Comparison of ENCODE assay signal across 8 mouse cellular contexts in the genomic region with DNA sequence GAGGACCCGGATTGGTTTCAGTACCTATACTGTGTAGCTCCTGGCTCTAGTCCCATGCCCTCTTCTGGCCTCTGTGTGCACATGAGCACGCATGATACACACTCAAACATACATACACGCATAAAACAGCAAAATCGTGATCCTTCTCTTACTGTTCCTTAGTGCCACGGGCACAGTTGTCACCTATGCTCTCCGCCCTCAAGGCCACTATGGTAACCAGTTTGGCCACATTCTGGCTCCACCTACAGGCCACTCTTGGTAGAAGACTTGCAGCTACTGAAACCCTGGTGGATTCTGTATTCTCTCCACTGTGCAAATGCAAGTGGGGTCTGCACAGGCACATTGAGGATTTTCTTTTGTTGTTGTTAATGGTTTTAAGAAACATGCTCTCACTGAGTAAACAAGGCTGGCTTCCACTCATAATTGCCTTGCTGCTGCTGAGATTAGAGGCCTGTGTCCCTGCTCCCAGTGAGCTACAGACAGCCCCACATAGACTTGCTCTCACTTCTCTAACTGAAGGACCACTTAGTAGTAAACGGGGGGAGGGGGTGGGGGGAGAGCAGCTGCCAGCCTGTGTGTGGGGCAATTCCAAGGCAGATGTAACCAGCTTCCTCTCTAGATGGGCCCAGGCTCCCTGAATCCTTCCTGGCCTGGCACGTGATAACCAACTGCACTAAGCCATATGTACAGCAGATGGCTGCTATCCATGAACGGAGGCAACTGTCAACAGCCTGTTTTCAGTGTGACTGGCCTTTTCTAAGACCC. TPM values are rescaled to one million over a fixed set of nuclear protein-coding genes. Genes with fewer than 3 reads are reported as not detected.
DNase-seq lines count a peak whose midpoint lies in the region; ATAC-seq lines count a peak whose summit lies in the region.

No protein-coding gene starts in this region.

- peak; percentile 43; the same call in 1 of the 2 replicates for ATAC-seq in heart, embryonic 11.5 days (replicated peaks; ENCODE audit: insufficient number of reproducible peaks, low FRiP score, low TSS enrichment)
- peak; percentile 78 for ATAC-seq in kidney, embryonic 16.5 days (ENCODE audit: low FRiP score, low TSS enrichment)
- ATAC-seq in midbrain, embryonic 16.5 days: peak; percentile 17; the same call in 1 of the 2 replicates

- no peak overlapping the region for H3K9ac ChIP-seq in heart, embryonic 11.5 days (ENCODE audit: low read depth, low read length)
- H3K9ac ChIP-seq in kidney, embryonic 16.5 days (replicated peaks; ENCODE audit: low read length): no peak overlapping the region
- H3K9ac ChIP-seq in midbrain, embryonic 16.5 days (ENCODE audit: low read depth, low read length): no peak overlapping the region

- DNase-seq in 3T3-L1 (ENCODE audit: low read depth, low spot score): peak; percentile 66
- peak; percentile 69 to 71 for DNase-seq in adrenal gland, adult 18-20 months (ENCODE audit: low spot score in 2 of 2)
- DNase-seq in embryo, embryonic 11 days: peak; percentile 81
- peak; percentile 77 for DNase-seq in liver
- peak; percentile 70 to 84 for DNase-seq in spleen, postnatal 10 days (ENCODE audit: low spot score in 2 of 2)

- no peaks in the 10 kb centered on the region for H3K27me3 ChIP-seq in heart, embryonic 11.5 days (ENCODE audit: control insufficient read depth, insufficient read depth, low read length)
- no peaks in the 10 kb centered on the region for H3K27me3 ChIP-seq in kidney, embryonic 16.5 days (ENCODE audit: insufficient read depth, low read length)
- H3K27me3 ChIP-seq in midbrain, embryonic 16.5 days (ENCODE audit: control insufficient read depth, insufficient read depth, low read depth, low read length): no peaks in the 10 kb centered on the region

- H3K4me1 ChIP-seq in heart, embryonic 11.5 days (ENCODE audit: control insufficient read depth, insufficient read depth, low read length): 0 out of 2 replicates have a peak, but pooled peaks cover 2% of the 10 kb centered on the region
- no peaks in the 10 kb centered on the region for H3K4me1 ChIP-seq in kidney, embryonic 16.5 days (ENCODE audit: insufficient read depth, low read length)
- no peaks in the 10 kb centered on the region for H3K4me1 ChIP-seq in midbrain, embryonic 16.5 days (ENCODE audit: control insufficient read depth, insufficient read depth, low read length)

- WGBS in heart, embryonic 11.5 days (ENCODE audit: insufficient replicate concordance): 38% methylated on average over 9 of the region's 9 CpGs
- WGBS in kidney, embryonic 16.5 days: 35% methylated on average over 9 of the region's 9 CpGs
- WGBS in midbrain, embryonic 16.5 days: 46% methylated on average over 9 of the region's 9 CpGs

- no peaks in the 10 kb centered on the region for H3K9me3 ChIP-seq in heart, embryonic 11.5 days (replicated peaks; ENCODE audit: control insufficient read depth, low read length)
- H3K9me3 ChIP-seq in kidney, embryonic 16.5 days (ENCODE audit: low read length): no peaks in the 10 kb centered on the region
- H3K9me3 ChIP-seq in midbrain, embryonic 16.5 days (replicated peaks; ENCODE audit: control insufficient read depth, low read length, poor library complexity, severe bottlenecking): no peaks in the 10 kb centered on the region

- peaks cover 24% of the 10 kb centered on the region for H3K36me3 ChIP-seq in heart, embryonic 11.5 days (ENCODE audit: control insufficient read depth, insufficient read depth, low read length)
- H3K36me3 ChIP-seq in kidney, embryonic 16.5 days (ENCODE audit: insufficient read depth, low read length): peaks cover 36% of the 10 kb centered on the region
- peaks cover 17% of the 10 kb centered on the region for H3K36me3 ChIP-seq in midbrain, embryonic 16.5 days (ENCODE audit: control insufficient read depth, insufficient read depth, low read length)

- H3K4me2 ChIP-seq in heart, embryonic 11.5 days: no peak overlapping the region
- no peak overlapping the region for H3K4me2 ChIP-seq in kidney, embryonic 16.5 days (replicated peaks; ENCODE audit: low read depth, low read length)
- no peak overlapping the region for H3K4me2 ChIP-seq in midbrain, embryonic 16.5 days (ENCODE audit: low read length)

- H3K27ac ChIP-seq in heart, embryonic 11.5 days (ENCODE audit: low read depth, low read length): no peak overlapping the region; the same call in 1 of the 2 replicates
- H3K27ac ChIP-seq in kidney, embryonic 16.5 days (ENCODE audit: low read length): no peak overlapping the region
- no peak overlapping the region for H3K27ac ChIP-seq in midbrain, embryonic 16.5 days (ENCODE audit: low read length)

- no peak overlapping the region for H3K4me3 ChIP-seq in heart, embryonic 11.5 days (ENCODE audit: low read depth, low read length)
- H3K4me3 ChIP-seq in kidney, embryonic 16.5 days (ENCODE audit: low read length): no peak overlapping the region
- H3K4me3 ChIP-seq in midbrain, embryonic 16.5 days (ENCODE audit: low read depth, low read length): no peak overlapping the region

RNA-seq across cellular contexts. Expression of a gene that starts 8.5 kb away (rescaled TPM):
- 100 to 1,000 TPM; 359 to 454 TPM for total RNA-seq in adrenal gland, adult 18-20 months (2021)
- 1,282 and 1,314 TPM in 2 replicates for polyA plus RNA-seq in heart, embryonic 11.5 days (2014; fragmentation: Nextera tagmentation; extraction: Ambion mirVana)
- 713 and 717 TPM in 2 replicates for polyA plus RNA-seq in kidney, embryonic 16.5 days (2015; fragmentation: Nextera tagmentation; extraction: Ambion mirVana)
- 624 and 659 TPM in 2 replicates for polyA plus RNA-seq in midbrain, embryonic 16.5 days (2015; fragmentation: Nextera tagmentation; extraction: Ambion mirVana)

RNA-seq across cellular contexts. Expression of a gene that starts 13.1 kb away (rescaled TPM):
- under 1 TPM in 1 of 2 experiments, not detected in 1; 0.30 TPM for total RNA-seq in adrenal gland, adult 18-20 months (2021)
- polyA plus RNA-seq in heart, embryonic 11.5 days (2014; fragmentation: Nextera tagmentation; extraction: Ambion mirVana): 0.23 and 0.31 TPM in 2 replicates
- polyA plus RNA-seq in kidney, embryonic 16.5 days (2015; fragmentation: Nextera tagmentation; extraction: Ambion mirVana): 0.45 and 0.75 TPM in 2 replicates
- 0.29 and 0.39 TPM in 2 replicates for polyA plus RNA-seq in midbrain, embryonic 16.5 days (2015; fragmentation: Nextera tagmentation; extraction: Ambion mirVana)

RNA-seq across cellular contexts. Expression of a gene that starts 22.8 kb away (rescaled TPM):
- not detected for total RNA-seq in adrenal gland, adult 18-20 months (2021)
- 1.2 and 1.5 TPM in 2 replicates for polyA plus RNA-seq in heart, embryonic 11.5 days (2014; fragmentation: Nextera tagmentation; extraction: Ambion mirVana)
- polyA plus RNA-seq in kidney, embryonic 16.5 days (2015; fragmentation: Nextera tagmentation; extraction: Ambion mirVana): not detected in 2 replicates
- polyA plus RNA-seq in midbrain, embryonic 16.5 days (2015; fragmentation: Nextera tagmentation; extraction: Ambion mirVana): not detected in 2 replicates

RNA-seq across cellular contexts. Expression of a gene that starts 50.4 kb away (rescaled TPM):
- 10 to 100 TPM; 16.2 to 19.4 TPM for total RNA-seq in adrenal gland, adult 18-20 months (2021)
- 15.8 and 16.5 TPM in 2 replicates for polyA plus RNA-seq in heart, embryonic 11.5 days (2014; fragmentation: Nextera tagmentation; extraction: Ambion mirVana)
- 7.4 and 14.7 TPM in 2 replicates for polyA plus RNA-seq in kidney, embryonic 16.5 days (2015; fragmentation: Nextera tagmentation; extraction: Ambion mirVana)
- 37.9 and 42.9 TPM in 2 replicates for polyA plus RNA-seq in midbrain, embryonic 16.5 days (2015; fragmentation: Nextera tagmentation; extraction: Ambion mirVana)

Comparison
In these comparisons a context has a peak if more than half of its experiments do, and no peak if none do; other contexts are left out.
1. ATAC-seq: peak in every context shown above with its lines; median percentile 78 in kidney, embryonic 16.5 days; 43 in heart, embryonic 11.5 days; 17 in midbrain, embryonic 16.5 days.